Mouse (Mus musculus) CD4-positive naive resting alpha-beta T cell, adult 76 days (primary cell): ENCODE data around the gene Map4k3. TPM values are rescaled to one million over a fixed set of nuclear protein-coding genes. Genes with fewer than 3 reads are reported as not detected.

Source experiments
- total RNA-seq: library from RNA; stranded (reverse); gene quantifications from one replicate; pipeline ENCODE4 v1.2.4, GENCODE M21; 2023

Gene Map4k3
- 22.1 TPM for total RNA-seq

GRCm38 (mm10) chr17:80728062-80728858 lies at the start of gene Map4k3:
Map4k3 (minus strand) TSS chr17:80728485.

GRCm38 (mm10) chr17:80577639-80578038 lies 150.6 kb downstream of the Map4k3 start, which contains the start of gene Cdkl4:
Cdkl4 (minus strand) TSS chr17:80577813.

Other genes starting within 250 kb of the Map4k3 start
- 28.8 TPM for gene Sos1, start 248.0 kb downstream of the Map4k3 start, total RNA-seq
- gene Cdkl4, start 150.7 kb downstream of the Map4k3 start, total RNA-seq: 0.44 TPM
- not detected for gene Tmem178, start 216.1 kb upstream of the Map4k3 start, total RNA-seq